Mouse (Mus musculus) adrenal gland, adult 2 months (tissue): ENCODE data around the gene Gm11562. TPM values are rescaled to one million over a fixed set of nuclear protein-coding genes. Genes with fewer than 3 reads are reported as not detected.
"Not testable (repeated sequence)": the region's sequence is repeated elsewhere in the genome, so short reads cannot be mapped to it uniquely, and the experiment has no call there.

Experiments
- DNase-seq: peaks from one replicate; pipeline ENCODE4 v3.0.0; 2021
- long read RNA-seq: library from polyadenylated mRNA; stranded (forward); transcript quantifications from one replicate; pipeline ENCODE4 v2.0.0, GENCODE M21; 2021
- polyA plus RNA-seq: library from polyadenylated mRNA; depleted of rRNA; stranded (reverse); fragments of >200 nt; gene quantifications from 2 replicates; pipeline ENCODE4 v1.2.3, GENCODE M21; 2012; rRNA removed
- total RNA-seq, 2 experiments: library from RNA; stranded (reverse); gene quantifications; 2 replicates each; pipeline ENCODE4 v1.2.3; 2021

Gm11562 gene
- total RNA-seq (not detected), polyA plus RNA-seq (not detected in 2 replicates)
- long read RNA-seq, result 0 reads

DNA sequence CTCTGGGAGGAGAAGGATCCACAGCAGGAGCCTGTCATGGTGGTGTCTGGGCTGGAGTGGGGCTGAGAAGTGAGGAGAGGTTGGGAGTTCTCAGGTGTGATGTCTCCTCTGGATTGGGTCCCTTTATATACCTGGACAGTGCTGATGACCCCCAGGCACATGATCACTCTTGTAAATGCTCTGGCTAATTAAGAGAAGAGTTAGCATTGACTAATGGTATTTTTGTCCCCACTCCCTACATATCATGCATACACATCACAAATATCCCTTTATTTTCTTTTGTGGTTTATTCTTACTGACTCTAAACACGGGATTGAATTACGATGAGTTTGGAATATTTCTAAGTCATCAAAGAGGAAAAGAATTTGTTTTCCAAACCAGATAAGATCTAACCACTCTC is at the start of gene Gm11562:
Gene Gm11562, minus strand, starts transcription at position 101 of the 400 bp plus-strand sequence.
- no peak for DNase-seq

DNA sequence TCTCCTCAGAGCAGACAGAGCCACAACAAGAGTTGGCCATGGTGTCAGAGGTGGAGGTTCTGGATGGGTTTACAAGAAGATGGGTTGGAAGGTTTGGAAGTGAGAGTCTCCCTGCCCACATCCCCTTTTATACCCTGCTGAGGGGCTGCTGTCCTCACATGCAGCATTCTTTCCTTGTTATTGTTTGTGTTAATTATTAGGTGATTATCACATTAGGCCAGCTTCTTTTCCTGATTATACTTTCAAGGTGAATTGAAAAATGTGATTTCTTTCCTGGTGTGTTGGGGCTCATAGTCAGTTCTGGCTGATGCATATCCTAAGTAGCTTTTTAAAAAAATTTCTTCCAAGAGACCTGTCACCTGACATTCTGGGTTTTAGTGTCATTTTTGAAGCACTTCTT is 45.6 kb upstream of the Gm11562 start, which contains the start of gene Krtap4-6:
Gene Krtap4-6, minus strand, starts transcription at position 101 of the 400 bp plus-strand sequence.
- no peak for DNase-seq

- DNase-seq, result no peak
These were observed 42.6 kb upstream of the Gm11562 start for GRCm38 (mm10) chr11:99662802-99663201.

GRCm38 (mm10) chr11:99659256-99659655 is 39.0 kb upstream of the Gm11562 start:
- no peak for DNase-seq

DNA sequence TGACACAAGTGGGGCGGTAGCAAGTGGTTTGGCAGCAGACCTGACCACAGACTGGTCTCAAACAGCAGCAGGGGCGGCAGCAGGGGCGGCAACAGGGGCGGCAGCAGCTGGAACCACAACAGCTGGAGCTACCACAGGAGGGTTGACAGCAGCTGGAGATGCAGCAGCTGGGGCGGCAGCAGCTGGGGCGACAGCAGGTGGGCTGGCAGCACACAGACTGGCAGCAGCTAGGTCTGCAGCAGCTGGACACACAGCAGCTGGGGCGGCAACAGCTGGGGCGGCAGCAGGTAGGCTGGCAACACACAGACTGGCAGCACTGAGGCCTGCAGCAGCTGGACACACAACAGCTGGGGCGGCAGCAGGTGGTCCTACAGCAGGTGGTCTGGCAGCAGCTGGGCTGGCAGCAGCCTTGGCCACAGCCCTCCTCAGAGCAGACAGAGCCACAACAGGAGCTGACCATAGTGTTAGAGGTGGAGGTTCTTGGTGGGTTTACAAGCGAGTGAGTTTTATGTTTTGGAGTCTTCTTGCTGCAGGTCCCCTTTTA is 38.3 kb upstream of the Gm11562 start, which contains the start of gene Gm11563:
Gene Gm11563, minus strand, starts transcription at position 494 of the 544 bp plus-strand sequence.
- not testable (repeated sequence) for DNase-seq

DNA sequence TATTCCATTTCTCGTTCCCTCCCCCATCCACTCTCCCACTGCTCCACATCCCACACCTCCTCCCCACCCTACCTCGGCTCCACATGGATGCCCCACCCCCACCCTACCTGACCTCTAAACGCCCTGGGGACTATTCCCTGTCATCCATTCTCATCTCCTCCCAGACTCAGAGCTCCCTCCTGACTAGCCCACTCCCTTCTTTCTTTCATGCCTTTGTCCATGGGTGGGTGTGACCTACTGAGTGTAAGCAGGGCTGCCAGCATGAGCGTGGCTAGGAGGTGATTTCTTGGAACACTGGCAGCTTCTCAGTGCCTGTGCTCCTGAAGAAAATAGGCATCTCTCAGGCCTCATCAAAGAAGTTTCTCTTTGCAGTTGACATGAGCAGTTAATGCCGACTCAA is 36.8 kb upstream of the Gm11562 start:
- no peak for DNase-seq

GRCm38 (mm10) chr11:99650136-99650535 is 29.9 kb upstream of the Gm11562 start, which contains the start of gene Gm11555:
Gene Gm11555 (minus strand): TSS chr11:99650236.
- no peak for DNase-seq

- no peak for DNase-seq
These were observed 26.2 kb upstream of the Gm11562 start for GRCm38 (mm10) chr11:99646444-99646843.

GRCm38 (mm10) chr11:99644351-99644750 is 24.1 kb upstream of the Gm11562 start:
- DNase-seq, result no peak

- not testable (repeated sequence) for DNase-seq
These were observed 23.5 kb upstream of the Gm11562 start, which contains the start of gene Krtap4-7 for GRCm38 (mm10) chr11:99643635-99644139. Gene Krtap4-7 (minus strand): TSS chr11:99644089.

DNA sequence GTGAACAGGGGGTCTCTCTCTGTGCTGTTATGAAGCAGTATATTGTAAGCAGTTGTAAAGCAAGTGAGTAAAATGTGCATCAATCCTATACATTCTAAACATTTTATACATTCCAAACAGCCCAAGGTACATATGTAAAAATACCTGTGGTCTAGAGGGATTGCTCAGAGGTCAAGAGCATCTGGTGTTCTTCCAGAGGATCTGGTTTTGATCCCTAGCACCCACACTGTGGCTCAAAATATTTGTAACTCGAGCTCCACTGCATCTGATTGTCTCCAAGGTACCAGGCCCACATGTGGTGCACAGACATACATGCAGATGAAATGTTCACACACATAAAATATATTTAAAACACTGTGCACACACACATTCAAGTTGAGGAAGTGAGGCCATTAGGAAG is 20.7 kb upstream of the Gm11562 start:
- no peak for DNase-seq

GRCm38 (mm10) chr11:99637086-99637485 is 16.9 kb upstream of the Gm11562 start:
- no peak for DNase-seq

- DNase-seq, result no peak
These were observed 14.5 kb upstream of the Gm11562 start, which contains the start of gene Krtap4-2 for GRCm38 (mm10) chr11:99634653-99635134. Gene Krtap4-2 (minus strand): TSS chr11:99635084.

DNA sequence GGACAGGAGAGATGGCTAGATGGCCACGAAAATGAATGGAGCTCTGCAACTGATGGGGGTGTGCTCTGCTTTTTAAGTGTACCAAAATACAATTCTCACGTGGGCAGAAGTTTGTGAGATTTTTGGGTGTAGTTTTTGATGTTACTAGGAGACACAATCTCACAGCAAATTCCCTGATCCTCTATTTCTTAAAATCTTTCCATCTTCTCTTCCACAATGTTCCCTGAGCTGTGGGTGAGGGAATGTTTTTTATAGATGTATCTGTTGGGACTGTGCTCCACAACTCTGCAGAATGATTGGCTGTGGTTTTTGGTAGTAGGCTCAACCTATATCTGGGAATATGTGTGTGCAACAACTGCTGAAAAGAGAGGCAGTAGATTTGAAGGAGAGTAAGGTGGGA is 13.1 kb upstream of the Gm11562 start:
- DNase-seq, result no peak

DNA sequence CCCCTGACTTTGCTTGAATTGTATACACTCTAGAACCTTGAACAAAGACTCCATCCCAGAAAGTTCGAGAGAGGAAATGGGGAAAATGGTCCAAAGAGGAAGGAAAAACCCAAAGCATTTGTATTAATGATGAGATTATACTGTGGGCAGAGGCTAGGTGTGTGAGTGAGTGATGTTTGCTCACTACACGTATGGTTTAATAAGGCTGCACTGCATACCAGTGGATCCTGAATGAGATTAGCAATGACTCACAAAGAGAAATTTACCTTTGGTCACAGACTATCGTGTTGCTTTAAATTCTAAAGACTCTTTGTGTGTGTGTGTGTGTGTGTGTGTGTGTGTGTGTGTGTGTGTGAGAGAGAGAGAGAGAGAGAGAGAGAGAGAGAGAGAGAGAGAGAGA is 10.7 kb upstream of the Gm11562 start:
- DNase-seq, result no peak

DNA sequence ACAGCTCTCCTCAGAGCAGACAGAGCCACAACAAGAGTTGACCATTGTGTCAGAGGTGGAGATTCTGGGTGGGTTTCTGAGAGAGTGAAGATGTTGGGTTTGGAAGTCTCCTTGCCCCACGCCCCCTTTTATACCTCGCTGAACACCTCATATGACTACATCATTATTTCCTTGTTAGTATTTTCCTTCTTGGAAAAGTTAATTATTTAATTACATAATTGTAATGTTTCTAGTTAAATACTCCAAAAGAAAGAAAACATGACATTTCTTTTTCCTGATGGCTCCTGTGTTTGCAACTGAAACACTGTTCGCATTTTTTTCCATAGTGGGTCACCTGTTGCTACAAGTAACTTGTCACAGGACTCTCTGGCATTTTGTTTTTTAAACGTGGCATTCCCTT is 7.9 kb upstream of the Gm11562 start, which contains the start of gene Krtap4-1:
Gene Krtap4-1, minus strand, starts transcription at position 101 of the 400 bp plus-strand sequence.
- DNase-seq, result no peak

GRCm38 (mm10) chr11:99614796-99615363 is 5.4 kb downstream of the Gm11562 start, which contains the start of gene Krtap2-4:
Gene Krtap2-4 (minus strand): TSS chr11:99614846.
- no peak for DNase-seq

GRCm38 (mm10) chr11:99610089-99610488 is 10.1 kb downstream of the Gm11562 start, which contains the start of gene Gm11937:
Gene Gm11937 (minus strand): TSS chr11:99610189.
- DNase-seq, result not testable (repeated sequence)

- no peak for DNase-seq
These were observed 11.1 kb downstream of the Gm11562 start for GRCm38 (mm10) chr11:99609126-99609525.

- not testable (repeated sequence) for DNase-seq
These were observed 17.0 kb downstream of the Gm11562 start, which contains the start of gene Gm11938 for GRCm38 (mm10) chr11:99603208-99603607. Gene Gm11938 (minus strand): TSS chr11:99603308.

DNA sequence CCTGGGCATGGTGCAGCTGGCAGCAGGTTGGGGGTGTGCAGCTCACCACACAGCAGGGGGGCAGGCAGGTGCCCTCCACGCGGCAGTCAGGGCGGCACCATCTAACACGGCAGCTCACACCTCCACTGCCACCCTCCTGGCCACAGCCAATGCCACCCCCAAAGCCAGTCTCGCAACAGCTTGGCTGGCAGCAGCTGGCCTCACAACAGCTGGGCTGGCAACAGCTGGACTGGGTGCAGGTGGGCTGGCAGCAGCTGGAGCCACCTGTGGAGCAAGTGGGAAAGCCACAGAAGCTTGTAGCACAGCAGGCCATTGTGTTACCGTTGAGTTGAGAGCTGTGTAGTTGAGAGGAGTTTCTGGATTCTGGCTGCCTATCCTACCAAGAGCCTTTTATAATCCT is 22.5 kb downstream of the Gm11562 start, which contains the start of gene Krtap9-3:
Gene Krtap9-3, minus strand, starts transcription at position 364 of the 400 bp plus-strand sequence.
- DNase-seq, result not testable (repeated sequence)

DNA sequence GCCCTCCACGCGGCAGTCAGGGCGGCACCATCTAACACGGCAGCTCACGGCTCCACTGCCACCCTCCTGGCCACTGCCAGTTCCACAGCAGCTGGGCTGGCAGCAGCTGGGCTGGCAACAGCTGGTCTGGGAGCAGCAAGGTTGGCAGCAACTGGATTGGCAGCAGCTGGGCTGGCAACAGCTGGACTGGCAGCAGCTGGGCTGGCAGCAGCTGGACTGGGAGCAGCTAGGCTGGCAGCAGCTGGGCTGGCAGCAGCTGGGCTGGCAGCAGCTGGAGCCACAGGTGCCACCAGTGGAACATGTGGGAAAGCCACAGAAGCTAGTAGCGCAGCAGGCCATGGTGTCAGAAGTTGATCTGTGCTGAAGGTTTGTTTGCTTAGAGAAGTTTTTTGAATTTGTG is 29.3 kb downstream of the Gm11562 start, which contains the start of gene Krtap1-3:
Gene Krtap1-3, minus strand, starts transcription at position 359 of the 400 bp plus-strand sequence.
- DNase-seq, result no peak

DNA sequence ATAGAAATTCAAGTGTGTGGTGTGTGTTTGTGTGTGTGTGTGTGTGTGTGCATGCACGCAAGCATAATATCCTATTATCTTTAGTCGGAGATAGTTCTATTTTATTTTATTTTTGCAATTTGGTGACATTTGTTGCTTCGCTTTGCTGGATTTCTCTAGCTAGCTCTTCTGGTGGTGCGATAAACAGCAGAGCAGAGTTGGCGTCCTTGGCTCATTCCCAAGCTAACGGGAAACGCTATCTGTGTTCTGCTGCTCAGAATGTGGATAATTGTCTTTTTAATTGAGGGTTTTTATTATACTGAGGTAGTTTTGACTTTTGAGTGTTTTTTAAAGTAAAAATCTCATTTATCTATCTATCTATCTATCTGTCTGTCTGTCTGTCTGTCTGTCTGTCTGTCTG is 35.1 kb downstream of the Gm11562 start:
- no peak for DNase-seq
